Comparison of ENCODE assay signal across 13 mouse cellular contexts in the genomic region with DNA sequence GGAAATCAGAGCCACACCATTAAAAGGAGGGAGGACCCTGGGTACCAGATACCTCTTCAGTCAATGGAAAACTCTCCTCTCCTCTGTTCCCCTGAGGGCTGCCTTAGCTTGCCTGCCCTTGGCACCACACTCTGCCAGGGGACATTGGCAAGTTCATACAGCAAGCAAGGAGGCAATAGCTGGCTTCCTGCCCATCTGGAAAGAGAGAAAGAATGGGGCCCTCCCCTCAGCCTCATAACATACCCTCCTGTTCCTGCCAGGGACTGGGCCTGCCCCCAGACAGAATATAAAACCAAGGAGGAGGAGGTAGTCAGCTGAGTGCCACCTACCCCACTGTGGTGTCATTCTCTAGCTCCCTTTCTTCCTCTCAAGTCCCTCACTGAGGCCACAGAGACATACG. TPM values are rescaled to one million over a fixed set of nuclear protein-coding genes. Genes with fewer than 3 reads are reported as not detected.
DNase-seq lines count a peak whose midpoint lies in the region; ATAC-seq lines count a peak whose summit lies in the region.
"Had no signal": no experiment of that assay in that cellular context is flagged by ENCODE, and none has a peak within 500 bp of the region (broad histone marks: within the 10 kb centered on the region; RNA-seq: fewer than 3 reads in every experiment).

No protein-coding gene starts in this region.

- ATAC-seq in forebrain, embryonic 13.5 days: peak; percentile 54
- no peak for ATAC-seq in forebrain, embryonic 11.5 days (replicated peaks; ENCODE audit: low FRiP score)
- ATAC-seq in kidney, embryonic 16.5 days (ENCODE audit: low FRiP score, low TSS enrichment): no peak

- intact Hi-C loops in heart, postnatal 14 days (cut with DNase I): no loop called here

- H3K27ac ChIP-seq in forebrain, embryonic 13.5 days: no peak overlapping the region
- no peak overlapping the region for H3K27ac ChIP-seq in forebrain, embryonic 11.5 days (ENCODE audit: low read depth, low read length)
- H3K27ac ChIP-seq in kidney, embryonic 16.5 days (ENCODE audit: low read length): no peak overlapping the region
- H3K27ac ChIP-seq: midbrain, embryonic 10.5 days had no signal

- no peaks in the 10 kb centered on the region for H3K36me3 ChIP-seq in forebrain, embryonic 13.5 days (ENCODE audit: poor library complexity, severe bottlenecking)
- no peaks in the 10 kb centered on the region for H3K36me3 ChIP-seq in forebrain, embryonic 11.5 days (ENCODE audit: control insufficient read depth, insufficient read depth, low read length)
- H3K36me3 ChIP-seq in kidney, embryonic 16.5 days (ENCODE audit: insufficient read depth, low read length): no peaks in the 10 kb centered on the region
- H3K36me3 ChIP-seq: midbrain, embryonic 10.5 days had no signal

- 79% methylated on average over 1 of the region's 1 CpGs for WGBS in forebrain, embryonic 13.5 days
- WGBS in forebrain, embryonic 11.5 days: 86% methylated on average over 1 of the region's 1 CpGs
- 75% methylated on average over 1 of the region's 1 CpGs for WGBS in kidney, embryonic 16.5 days

- DNase-seq in forebrain, embryonic 11.5 days (ENCODE audit: low spot score): no peak
- peak; percentile 51 for DNase-seq in kidney, adult 18-20 months
- peak; percentile 46 for DNase-seq in Muller cell, postnatal 12 days (ENCODE audit: inconsistent ontology term)
- DNase-seq in heart, postnatal 14 days: peak; percentile 45 to 70
- no peak for DNase-seq in testis, postnatal 14 days (ENCODE audit: low spot score)
- DNase-seq in cerebellum, adult 18-20 months: no peak
- DNase-seq: lung, adult 18-20 months had no signal

- no peaks in the 10 kb centered on the region for H3K9me3 ChIP-seq in forebrain, embryonic 13.5 days (replicated peaks)
- no peaks in the 10 kb centered on the region for H3K9me3 ChIP-seq in forebrain, embryonic 11.5 days (ENCODE audit: control insufficient read depth, low read length)
- no peaks in the 10 kb centered on the region for H3K9me3 ChIP-seq in kidney, embryonic 16.5 days (ENCODE audit: low read length)
- H3K9me3 ChIP-seq: midbrain, embryonic 10.5 days had no signal

- no peak overlapping the region for H3K9ac ChIP-seq in forebrain, embryonic 13.5 days
- no peak overlapping the region for H3K9ac ChIP-seq in forebrain, embryonic 11.5 days (ENCODE audit: low read length)
- H3K9ac ChIP-seq in kidney, embryonic 16.5 days (replicated peaks; ENCODE audit: low read length): no peak overlapping the region

- no peak overlapping the region for H3K4me3 ChIP-seq in forebrain, embryonic 13.5 days
- H3K4me3 ChIP-seq in forebrain, embryonic 11.5 days (ENCODE audit: low read depth, low read length): no peak overlapping the region
- no peak overlapping the region for H3K4me3 ChIP-seq in kidney, embryonic 16.5 days (ENCODE audit: low read length)
- H3K4me3 ChIP-seq: erythroblast, embryonic 14.5 days; midbrain, embryonic 10.5 days had no signal

- no peak overlapping the region for H3K4me2 ChIP-seq in forebrain, embryonic 13.5 days
- no peak overlapping the region for H3K4me2 ChIP-seq in forebrain, embryonic 11.5 days (ENCODE audit: low read depth, low read length, severe bottlenecking)
- H3K4me2 ChIP-seq in kidney, embryonic 16.5 days (replicated peaks; ENCODE audit: low read depth, low read length): no peak overlapping the region

- H3K4me1 ChIP-seq in forebrain, embryonic 13.5 days: peaks cover 36% of the 10 kb centered on the region
- 0 out of 2 replicates have a peak, but pooled peaks cover 2% of the 10 kb centered on the region for H3K4me1 ChIP-seq in forebrain, embryonic 11.5 days (replicated peaks; ENCODE audit: control insufficient read depth, insufficient read depth, low read length)
- H3K4me1 ChIP-seq in kidney, embryonic 16.5 days (ENCODE audit: insufficient read depth, low read length): peaks cover 13% of the 10 kb centered on the region

- peaks cover 15% of the 10 kb centered on the region for H3K27me3 ChIP-seq in forebrain, embryonic 13.5 days
- peaks cover 12% of the 10 kb centered on the region for H3K27me3 ChIP-seq in forebrain, embryonic 11.5 days (ENCODE audit: control insufficient read depth, insufficient read depth, low read length)
- 0 out of 2 replicates have a peak, but pooled peaks cover 3% of the 10 kb centered on the region for H3K27me3 ChIP-seq in kidney, embryonic 16.5 days (ENCODE audit: insufficient read depth, low read length)

RNA-seq across cellular contexts. Expression of gene Tns1, which starts 5.1 kb away (rescaled TPM):
- 10.4 and 10.6 TPM in 2 replicates for polyA plus RNA-seq in forebrain, embryonic 13.5 days (2015; fragmentation: Nextera tagmentation; extraction: Ambion mirVana)
- polyA plus RNA-seq in forebrain, embryonic 11.5 days (2014; fragmentation: Nextera tagmentation; extraction: Ambion mirVana): 15.6 and 17.1 TPM in 2 replicates
- polyA plus RNA-seq in kidney, embryonic 16.5 days (2015; fragmentation: Nextera tagmentation; extraction: Ambion mirVana): 77.3 and 78.3 TPM in 2 replicates
- total RNA-seq in heart, postnatal 14 days (2021): 100 to 1,000 TPM; 677 to 755 TPM

RNA-seq across cellular contexts. Expression of gene Rufy4, which starts 6.2 kb away (rescaled TPM):
- polyA plus RNA-seq in forebrain, embryonic 13.5 days (2015; fragmentation: Nextera tagmentation; extraction: Ambion mirVana): 0.19 and 0.26 TPM in 2 replicates
- 0.24 and 0.27 TPM in 2 replicates for polyA plus RNA-seq in forebrain, embryonic 11.5 days (2014; fragmentation: Nextera tagmentation; extraction: Ambion mirVana)
- polyA plus RNA-seq in kidney, embryonic 16.5 days (2015; fragmentation: Nextera tagmentation; extraction: Ambion mirVana): 0.22 and 0.32 TPM in 2 replicates
- 1 to 10 TPM; 1.4 to 1.5 TPM for total RNA-seq in heart, postnatal 14 days (2021)
- total RNA-seq: layer of hippocampus, adult 18-20 months had no signal
- polyA plus RNA-seq: erythroblast, embryonic 14.5 days had no signal

RNA-seq across cellular contexts. Expression of gene Cxcr2, which starts 34.7 kb away (rescaled TPM):
- 0.14 TPM in 1 of 2 replicates, not detected in the other for polyA plus RNA-seq in forebrain, embryonic 13.5 days (2015; fragmentation: Nextera tagmentation; extraction: Ambion mirVana)
- polyA plus RNA-seq in forebrain, embryonic 11.5 days (2014; fragmentation: Nextera tagmentation; extraction: Ambion mirVana): 0.12 and 0.17 TPM in 2 replicates
- 0.11 and 0.24 TPM in 2 replicates for polyA plus RNA-seq in kidney, embryonic 16.5 days (2015; fragmentation: Nextera tagmentation; extraction: Ambion mirVana)
- total RNA-seq in heart, postnatal 14 days (2021): under 1 TPM; 0.07 to 0.10 TPM
- total RNA-seq: layer of hippocampus, adult 18-20 months had no signal
- polyA plus RNA-seq: heart, embryonic 14.5 days had no signal

Comparison
In these comparisons a context has a peak if more than half of its experiments do, and no peak if none do; other contexts are left out.
1. DNase-seq: peak in kidney, adult 18-20 months (single experiment), Muller cell, postnatal 12 days (single experiment) and heart, postnatal 14 days (2 of 2); none in forebrain, embryonic 11.5 days (single experiment), testis, postnatal 14 days (single experiment) and cerebellum, adult 18-20 months (0 of 2).